Mouse (Mus musculus) liver, embryonic 14.5 days (tissue): ENCODE data around the gene Card11.

ENCODE experiments used
- CTCF ChIP-seq: IDR thresholded peaks from 2 replicates; pipeline ENCODE4 v1.5.1; 2016; ENCODE audit warnings: antibody characterized with exemption, low read depth, control low read depth
- EP300 ChIP-seq: IDR thresholded peaks from 2 replicates; pipeline ENCODE4 v1.6.1; 2016; ENCODE audit warnings: antibody characterized with exemption, low read depth

DNA sequence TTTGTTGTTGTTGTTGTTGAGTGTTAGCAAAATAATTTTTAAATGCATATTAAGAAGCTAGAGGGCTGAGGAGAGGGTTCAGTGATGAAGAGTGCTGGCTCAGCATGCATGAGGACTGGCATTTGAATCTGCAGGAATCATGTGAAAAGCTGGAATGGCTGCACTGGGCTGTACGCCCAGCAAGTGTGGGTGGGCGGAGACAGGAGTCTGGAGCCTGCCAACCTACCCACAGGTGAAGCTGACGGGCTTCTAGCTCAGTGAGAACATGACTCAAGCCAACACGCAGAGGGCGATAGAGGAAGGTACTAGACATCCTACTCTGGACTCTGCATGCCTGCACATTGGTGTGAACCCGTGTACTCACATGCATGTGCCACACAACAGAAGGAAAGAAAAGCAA lies 41.2 kb downstream of the Card11 start:
- TF ChIP-seq CTCF (no peak), EP300 (no peak)
